Mouse (Mus musculus) telencephalon, adult 2 months (tissue): Measurements from ENCODE around the gene Mapkapk3.

Source experiments
- DNase-seq: peaks from one replicate; pipeline ENCODE4 v3.0.0-alpha.2; 2011; ENCODE audit warnings: low read depth, low spot score

Gene Mapkapk3

GRCm38 (mm10) chr9:107264731-107265130 is 24.9 kb downstream of the Mapkapk3 start:
- no peak for DNase-seq

GRCm38 (mm10) chr9:107263912-107264311 is 25.8 kb downstream of the Mapkapk3 start:
- no peak for DNase-seq

DNA sequence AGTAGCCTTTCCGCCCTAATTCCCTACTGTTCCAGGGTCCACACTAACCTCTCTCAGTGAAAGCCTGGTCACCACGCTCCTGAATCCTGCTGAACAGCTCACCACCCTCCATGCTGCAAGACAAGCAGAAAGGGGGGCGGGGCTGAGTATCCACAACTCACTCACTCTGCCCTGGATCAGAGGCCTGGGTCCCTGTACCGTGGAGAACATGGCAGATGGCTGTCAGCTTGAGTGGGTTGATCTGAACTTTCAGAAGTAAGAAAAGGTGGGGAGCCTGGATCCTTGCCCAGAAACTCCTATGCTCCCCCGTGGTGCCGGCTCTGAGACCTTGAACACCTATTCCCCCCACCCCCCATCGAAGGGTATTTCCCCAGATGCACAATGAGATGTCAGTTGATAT is 27.3 kb downstream of the Mapkapk3 start:
- no peak for DNase-seq

- DNase-seq, result no peak
Measured at GRCm38 (mm10) chr9:107261792-107262191, 27.9 kb downstream of the Mapkapk3 start.

- DNase-seq, result no peak
Measured at GRCm38 (mm10) chr9:107260836-107261235, 28.8 kb downstream of the Mapkapk3 start.

DNA sequence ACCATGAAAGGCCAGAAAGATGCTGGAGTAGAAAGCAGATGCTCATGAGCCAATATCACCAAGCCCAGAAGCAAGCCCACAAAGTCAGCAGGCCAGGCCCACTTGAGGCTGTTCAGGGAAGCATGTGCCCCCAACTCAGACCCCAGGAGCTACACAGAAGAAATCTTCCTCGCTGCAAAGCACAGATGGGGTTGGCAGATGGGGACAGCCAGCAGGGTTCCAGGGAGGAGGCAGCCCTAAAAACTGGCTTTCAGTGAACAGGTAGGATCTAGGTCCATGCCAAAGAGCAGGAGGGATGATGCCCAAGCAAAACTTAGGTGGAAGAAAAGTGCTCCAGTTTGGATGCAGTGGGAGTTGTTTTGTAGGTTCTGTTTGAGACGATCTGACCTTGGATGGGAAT is 29.2 kb downstream of the Mapkapk3 start:
- DNase-seq, result no peak

DNA sequence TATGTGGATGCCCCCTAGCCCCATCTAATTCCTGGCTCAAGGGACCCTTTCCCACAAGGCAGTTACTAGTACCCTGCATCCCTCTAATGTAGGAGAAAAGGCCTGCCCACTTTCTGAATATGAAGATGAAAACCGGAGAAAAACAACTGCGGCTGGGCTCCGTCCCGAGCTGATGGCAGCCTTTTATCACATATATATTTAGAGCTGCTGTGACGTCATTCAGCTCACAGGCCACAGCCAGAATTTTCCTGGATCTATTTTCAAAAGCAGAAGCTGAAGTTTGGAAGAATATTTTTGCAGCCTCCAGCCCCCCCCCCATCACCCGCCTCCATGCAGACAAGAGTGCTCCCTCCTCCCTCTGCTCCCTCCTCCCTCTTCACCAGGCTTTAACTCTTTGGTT is 30.1 kb downstream of the Mapkapk3 start:
- peak; percentile 96 for DNase-seq

DNA sequence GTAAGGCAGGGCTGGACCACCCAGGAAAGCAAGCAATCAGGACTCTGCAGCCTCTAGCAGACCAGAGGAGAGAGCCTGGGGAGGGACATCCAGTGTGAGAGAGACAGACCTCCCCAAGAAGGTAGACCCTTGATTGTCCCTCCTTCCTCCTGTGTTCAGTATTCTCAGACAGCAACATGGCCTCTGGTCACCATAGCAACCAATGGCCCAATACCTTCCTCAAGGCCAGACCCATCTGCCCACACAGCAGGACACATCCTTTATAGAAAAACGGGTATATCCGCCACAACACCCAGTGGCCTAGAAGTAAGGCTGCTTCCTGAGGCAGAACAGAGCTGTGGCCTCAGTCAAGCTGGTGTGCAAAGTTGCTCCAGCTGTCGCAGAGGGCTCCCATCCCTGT is 34.1 kb downstream of the Mapkapk3 start:
- DNase-seq, result no peak

DNA sequence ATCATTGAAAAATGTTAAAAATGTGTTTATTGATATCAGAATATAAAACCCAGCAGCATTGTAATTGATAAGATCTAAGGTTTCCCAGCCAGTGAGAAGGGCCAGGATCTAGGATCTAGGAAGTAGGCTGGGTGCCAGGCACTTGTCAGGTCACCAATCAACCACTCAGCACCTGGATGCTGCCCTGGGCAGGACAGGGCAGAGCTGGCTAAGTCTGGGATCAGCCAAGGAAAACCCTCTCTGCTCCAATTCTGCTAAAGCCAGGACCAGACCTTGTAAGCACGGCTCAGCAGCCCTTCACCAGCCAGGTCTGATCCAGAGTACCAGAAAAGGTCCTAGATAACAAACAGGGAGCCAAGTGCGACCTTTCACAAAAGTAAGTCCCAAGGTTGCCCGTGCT is 34.8 kb downstream of the Mapkapk3 start:
- no peak for DNase-seq

DNA sequence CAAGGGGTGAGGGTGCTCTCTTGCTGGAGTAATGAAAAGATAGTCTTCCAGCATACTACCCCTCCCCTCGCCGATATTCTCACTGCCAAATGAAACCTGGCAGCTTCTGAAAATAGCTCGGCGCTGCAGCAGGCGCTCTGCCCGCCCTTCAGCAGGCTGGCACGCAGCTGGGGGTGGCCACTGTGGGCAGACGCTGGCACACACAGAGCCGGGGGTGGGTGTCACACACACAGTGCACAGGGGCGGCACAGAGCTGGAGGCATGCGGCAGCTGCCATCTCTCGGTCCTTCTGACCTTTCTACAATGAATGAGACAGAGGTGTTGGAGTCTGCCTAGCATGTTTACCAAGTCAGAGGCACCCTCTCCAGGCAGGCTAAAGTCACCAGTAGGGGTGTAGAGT is 35.2 kb downstream of the Mapkapk3 start:
- peak; percentile 89 for DNase-seq

- no peak for DNase-seq
Measured at GRCm38 (mm10) chr9:107252164-107252563, 37.5 kb downstream of the Mapkapk3 start.

- DNase-seq, result no peak
Measured at GRCm38 (mm10) chr9:107250416-107251337, 39.0 kb downstream of the Mapkapk3 start.

DNA sequence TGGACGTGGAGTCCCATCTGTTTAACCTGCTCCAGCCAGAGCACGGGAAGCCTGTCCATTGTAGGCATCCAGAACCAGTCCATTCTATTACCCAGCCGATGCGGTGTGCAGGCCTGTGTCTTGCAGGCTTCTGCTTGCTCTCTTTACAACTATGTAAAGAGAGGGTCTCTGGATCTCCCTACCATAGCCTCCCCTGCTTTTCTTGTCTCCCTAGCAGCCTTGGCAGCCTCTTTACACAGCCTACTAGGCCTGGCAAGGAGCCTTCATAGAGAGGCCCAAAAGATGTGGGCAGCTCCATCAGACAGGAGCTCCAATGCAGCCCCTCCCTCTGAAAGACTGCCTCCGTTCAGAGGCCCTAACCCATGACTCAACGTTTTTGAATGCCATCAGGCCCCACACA is 40.5 kb downstream of the Mapkapk3 start:
- DNase-seq, result no peak

GRCm38 (mm10) chr9:107246170-107246569 is 43.5 kb downstream of the Mapkapk3 start:
- no peak for DNase-seq

- no peak for DNase-seq
Measured at GRCm38 (mm10) chr9:107245311-107245710, 44.4 kb downstream of the Mapkapk3 start.

GRCm38 (mm10) chr9:107236151-107236550 is 53.5 kb downstream of the Mapkapk3 start:
- DNase-seq, result no peak

GRCm38 (mm10) chr9:107235261-107235660 is 54.4 kb downstream of the Mapkapk3 start:
- DNase-seq, result no peak

DNA sequence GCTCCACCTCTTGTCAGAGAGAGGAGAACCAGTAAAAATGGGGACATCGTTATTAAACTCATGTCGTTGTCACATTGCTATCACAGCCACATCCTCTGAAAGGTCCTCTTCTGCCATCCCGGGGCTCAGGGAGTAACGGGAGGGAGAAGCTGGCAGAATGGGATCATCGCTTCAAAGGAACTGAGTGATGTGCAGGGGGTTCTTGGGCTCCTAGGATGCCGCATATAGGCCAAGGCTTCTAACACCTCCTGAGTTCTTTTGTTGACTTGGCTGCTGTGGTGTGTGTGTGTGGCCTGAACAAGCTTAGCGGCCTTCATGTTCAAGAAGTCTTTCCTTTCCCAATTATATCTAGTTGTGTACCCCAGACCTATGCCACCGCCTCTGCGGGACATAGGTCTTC is 57.5 kb downstream of the Mapkapk3 start:
- DNase-seq, result no peak

DNA sequence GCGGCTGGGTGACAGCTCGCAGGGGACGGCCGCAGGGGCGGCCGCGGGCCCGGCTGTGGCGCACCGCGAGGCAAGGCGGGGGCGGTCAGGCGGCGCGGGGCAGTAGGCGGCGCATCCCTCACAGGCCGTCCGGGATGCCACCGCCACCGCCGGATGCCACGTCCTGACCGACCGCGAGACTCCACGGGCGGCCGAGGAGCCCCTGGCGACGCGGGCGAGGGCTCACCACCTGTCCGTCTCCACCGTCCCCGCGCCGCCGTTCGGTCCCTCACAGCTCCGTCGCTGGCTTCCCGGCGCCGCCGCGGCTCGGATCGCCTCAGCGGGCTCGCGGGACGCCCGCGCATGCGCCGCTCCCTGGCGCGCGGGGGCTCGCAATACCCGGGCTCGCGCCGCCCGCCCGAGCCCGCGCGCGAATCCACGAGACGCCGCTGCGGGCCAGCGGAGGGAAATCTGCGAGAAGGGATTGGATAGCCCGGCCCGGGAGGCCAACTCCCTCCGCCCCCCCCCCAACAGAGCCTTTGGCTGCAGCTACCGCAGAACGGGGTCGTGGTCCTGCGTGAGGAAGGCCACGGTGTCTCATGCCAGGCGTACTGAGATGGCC is 58.0 kb downstream of the Mapkapk3 start, which contains the start of gene Dock3:
Dock3 (minus strand) TSS at position 371 of the 601 bp plus-strand sequence.
- DNase-seq, result no peak

DNA sequence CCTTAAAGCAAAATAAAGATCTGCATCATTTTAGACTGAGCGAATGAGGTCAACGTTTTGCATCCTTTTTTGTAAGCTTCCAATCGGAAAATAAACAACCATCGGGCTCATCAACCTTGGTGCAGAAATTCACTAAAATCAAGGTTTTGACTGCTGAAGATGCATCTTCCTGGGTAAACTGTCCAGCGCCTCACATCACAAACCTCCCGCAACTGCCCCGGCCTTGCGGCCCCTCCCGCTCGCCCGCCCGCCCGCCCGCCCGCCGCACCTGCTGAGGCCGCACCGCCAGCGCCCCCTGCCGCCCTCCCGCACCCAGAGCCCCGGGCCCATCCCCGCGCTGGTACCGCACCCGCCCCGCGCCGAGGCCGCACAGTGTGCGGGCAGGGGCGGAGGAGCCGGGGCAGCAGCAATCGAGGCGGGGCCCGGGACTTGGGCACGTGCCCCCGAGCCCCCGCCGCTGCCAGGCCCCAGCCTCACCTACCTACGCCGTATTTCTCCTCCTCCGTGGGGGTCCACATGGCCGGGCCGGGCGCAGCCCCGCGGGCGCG is 58.6 kb downstream of the Mapkapk3 start:
- DNase-seq, result no peak

GRCm38 (mm10) chr9:107224597-107224996 is 65.1 kb downstream of the Mapkapk3 start:
- DNase-seq, result no peak
